Mouse (Mus musculus): ENCODE measurements at regions not wholly inside any gene's neighbourhood (a gene's known extent, or its start where the extent isn't known, plus 50 kb on each side); places are given as distances from the start of the nearest gene placed in this dataset.

- TF ChIP-seq CTCF (IDR thresholded peaks at IDR 0.05; ENCODE audit: borderline replicate concordance, insufficient read depth, low read depth, low read length): no peak
- TF ChIP-seq POLR2A (IDR thresholded peaks at IDR 0.05; ENCODE audit: borderline replicate concordance, insufficient read depth, low read length): no peak
Observed at GRCm38 (mm10) chr13:63699624-63700023, 115.4 kb upstream of the Ercc6l2 start.
